21 mouse cellular contexts compared by ENCODE assay signal in the genomic region with DNA sequence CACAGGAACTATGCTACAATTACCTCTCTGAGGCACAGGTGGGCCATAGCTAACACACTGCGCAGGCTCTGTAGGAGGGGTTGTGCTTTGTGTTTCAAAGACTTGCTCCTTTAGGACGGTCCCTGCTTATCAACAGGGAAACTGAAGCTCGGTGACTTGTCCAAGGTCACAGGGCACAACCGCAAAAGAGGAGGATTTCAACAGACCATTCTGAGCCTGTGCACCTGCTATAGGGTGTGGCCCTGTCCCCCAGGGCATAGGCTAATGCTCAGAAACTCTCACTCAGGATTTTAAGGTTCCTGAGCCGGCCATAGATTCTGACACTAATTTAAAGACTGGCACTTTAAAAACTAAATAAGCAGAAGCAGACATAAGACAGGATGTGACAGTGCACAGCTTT. TPM values are rescaled to one million over a fixed set of nuclear protein-coding genes. Genes with fewer than 3 reads are reported as not detected.
A peak's percentile ranks its signal among the peaks of the same experiment; 100 is the strongest.
DNase-seq lines count a peak whose midpoint lies in the region; ATAC-seq and TF ChIP-seq lines count a peak whose summit lies in the region.
"Had no signal": no experiment of that assay in that cellular context is flagged by ENCODE, and none has a peak within 500 bp of the region (broad histone marks: within the 10 kb centered on the region; RNA-seq: fewer than 3 reads in every experiment).

No protein-coding gene starts in this region.

- H3K4me2 ChIP-seq in intestine, embryonic 16.5 days (ENCODE audit: low read depth, low read length) = no peak overlapping the region
- H3K4me2 ChIP-seq in intestine, embryonic 15.5 days (replicated peaks) = no peak overlapping the region
- H3K4me2 ChIP-seq in neural tube, embryonic 11.5 days (ENCODE audit: low read depth) = no peak overlapping the region
- no peak overlapping the region for H3K4me2 ChIP-seq in neural tube, embryonic 15.5 days
- H3K4me2 ChIP-seq: embryonic facial prominence, embryonic 12.5 days; forebrain, embryonic 12.5 days; hindbrain, embryonic 14.5 days had no signal

- 70% methylated on average over 5 of the region's 5 CpGs for WGBS in intestine, embryonic 16.5 days
- 76% methylated on average over 5 of the region's 5 CpGs for WGBS in intestine, embryonic 15.5 days
- WGBS in neural tube, embryonic 11.5 days = 97% methylated on average over 5 of the region's 5 CpGs
- WGBS in neural tube, embryonic 15.5 days = 91% methylated on average over 5 of the region's 5 CpGs

- no peak overlapping the region for H3K27ac ChIP-seq in intestine, embryonic 16.5 days (ENCODE audit: low read length)
- H3K27ac ChIP-seq in intestine, embryonic 15.5 days = no peak overlapping the region
- no peak overlapping the region for H3K27ac ChIP-seq in neural tube, embryonic 11.5 days (ENCODE audit: low read depth, low read length)
- no peak overlapping the region for H3K27ac ChIP-seq in neural tube, embryonic 15.5 days (replicated peaks)
- H3K27ac ChIP-seq: embryonic facial prominence, embryonic 12.5 days; forebrain, embryonic 12.5 days; heart, embryonic 10.5 days; hindbrain, embryonic 14.5 days had no signal

- no peak for TF ChIP-seq CTCF in G1E (IDR thresholded peaks at IDR 0.05; ENCODE audit: low read depth, low read length)

- H3K4me1 ChIP-seq in intestine, embryonic 16.5 days (ENCODE audit: control insufficient read depth, insufficient read depth, low read length) = 0 out of 2 replicates have a peak, but pooled peaks cover 4% of the 10 kb centered on the region
- no peaks in the 10 kb centered on the region for H3K4me1 ChIP-seq in intestine, embryonic 15.5 days (replicated peaks)
- H3K4me1 ChIP-seq in neural tube, embryonic 11.5 days (ENCODE audit: control insufficient read depth, insufficient read depth, low read length) = no peaks in the 10 kb centered on the region
- 0 out of 2 replicates have a peak, but pooled peaks cover under 1% of the 10 kb centered on the region for H3K4me1 ChIP-seq in neural tube, embryonic 15.5 days
- H3K4me1 ChIP-seq in G1E (ENCODE audit: insufficient read depth, low read depth, low read length) = peaks cover 80% of the 10 kb centered on the region
- H3K4me1 ChIP-seq: embryonic facial prominence, embryonic 12.5 days; forebrain, embryonic 12.5 days had no signal

- H3K9me3 ChIP-seq in intestine, embryonic 16.5 days (ENCODE audit: control insufficient read depth, low read length) = no peaks in the 10 kb centered on the region
- H3K9me3 ChIP-seq in intestine, embryonic 15.5 days = no peaks in the 10 kb centered on the region
- no peaks in the 10 kb centered on the region for H3K9me3 ChIP-seq in neural tube, embryonic 11.5 days (ENCODE audit: control insufficient read depth, low read length)
- no peaks in the 10 kb centered on the region for H3K9me3 ChIP-seq in neural tube, embryonic 15.5 days (replicated peaks)
- H3K9me3 ChIP-seq in G1E (replicated peaks) = no peaks in the 10 kb centered on the region
- H3K9me3 ChIP-seq: embryonic facial prominence, embryonic 12.5 days; forebrain, embryonic 12.5 days; heart, embryonic 10.5 days had no signal

- H3K4me3 ChIP-seq in intestine, embryonic 16.5 days (ENCODE audit: low read length) = no peak overlapping the region
- H3K4me3 ChIP-seq in intestine, embryonic 15.5 days (replicated peaks) = no peak overlapping the region
- no peak overlapping the region for H3K4me3 ChIP-seq in neural tube, embryonic 11.5 days (ENCODE audit: low read depth, low read length)
- no peak overlapping the region for H3K4me3 ChIP-seq in neural tube, embryonic 15.5 days (replicated peaks)
- no peak overlapping the region; the same call in 1 of the 2 replicates for H3K4me3 ChIP-seq in G1E (ENCODE audit: low read depth, low read length)
- H3K4me3 ChIP-seq: embryonic facial prominence, embryonic 12.5 days; forebrain, embryonic 12.5 days; heart, embryonic 10.5 days had no signal

- H3K9ac ChIP-seq in intestine, embryonic 16.5 days (ENCODE audit: low read depth, low read length) = no peak overlapping the region
- H3K9ac ChIP-seq in intestine, embryonic 15.5 days = no peak overlapping the region
- no peak overlapping the region for H3K9ac ChIP-seq in neural tube, embryonic 11.5 days (ENCODE audit: low read length)
- H3K9ac ChIP-seq in neural tube, embryonic 15.5 days (replicated peaks) = no peak overlapping the region
- H3K9ac ChIP-seq: embryonic facial prominence, embryonic 12.5 days; forebrain, embryonic 12.5 days; hindbrain, embryonic 14.5 days had no signal

- H3K36me3 ChIP-seq in intestine, embryonic 16.5 days (ENCODE audit: control insufficient read depth, insufficient read depth, low read length) = peaks cover 4% of the 10 kb centered on the region
- H3K36me3 ChIP-seq in intestine, embryonic 15.5 days = no peaks in the 10 kb centered on the region
- H3K36me3 ChIP-seq in neural tube, embryonic 11.5 days (ENCODE audit: control insufficient read depth, insufficient read depth, low read length) = no peaks in the 10 kb centered on the region
- H3K36me3 ChIP-seq in neural tube, embryonic 15.5 days = peaks cover 16% of the 10 kb centered on the region
- peaks cover 96% of the 10 kb centered on the region for H3K36me3 ChIP-seq in G1E (replicated peaks)
- H3K36me3 ChIP-seq: embryonic facial prominence, embryonic 12.5 days had no signal

- ATAC-seq in intestine, embryonic 16.5 days = peak; percentile 31; the same call in 1 of the 2 replicates
- ATAC-seq in intestine, embryonic 15.5 days = no peak
- ATAC-seq in neural tube, embryonic 11.5 days (ENCODE audit: insufficient read depth, low FRiP score, low TSS enrichment) = no peak
- no peak for ATAC-seq in neural tube, embryonic 15.5 days (ENCODE audit: low FRiP score)
- ATAC-seq in G1E (ENCODE audit: extremely low read depth, insufficient number of reproducible peaks, low FRiP score, poor library complexity, severe bottlenecking) = peak; percentile 24
- ATAC-seq: forebrain, embryonic 16.5 days; intestine, postnatal 0 days had no signal

- peak; percentile 8 for DNase-seq in neural tube, embryonic 11.5 days (ENCODE audit: low spot score)
- DNase-seq in G1E (ENCODE audit: low spot score) = peak; percentile 33
- no peak for DNase-seq in frontal cortex, postnatal 25 days (ENCODE audit: low spot score in 2 of 2)
- DNase-seq in gastrocnemius, postnatal 25 days = no peak
- DNase-seq: adrenal gland, postnatal 10 days; cerebellum, adult 11 months; cerebellum, adult 9-10 months; cerebellum, postnatal 25 days; gastrocnemius, postnatal 36 days; heart, adult 18-20 months; heart, postnatal 10 days had no signal

- H3K27me3 ChIP-seq in intestine, embryonic 16.5 days (replicated peaks; ENCODE audit: control insufficient read depth, insufficient read depth, low read length) = no peaks in the 10 kb centered on the region
- no peaks in the 10 kb centered on the region for H3K27me3 ChIP-seq in intestine, embryonic 15.5 days (replicated peaks)
- H3K27me3 ChIP-seq in neural tube, embryonic 11.5 days (ENCODE audit: control insufficient read depth, insufficient read depth, low read length) = no peaks in the 10 kb centered on the region
- H3K27me3 ChIP-seq in neural tube, embryonic 15.5 days (replicated peaks) = no peaks in the 10 kb centered on the region
- H3K27me3 ChIP-seq in G1E (ENCODE audit: insufficient read depth, low read length) = no peaks in the 10 kb centered on the region
- H3K27me3 ChIP-seq: CH12.LX; embryonic facial prominence, embryonic 12.5 days; forebrain, embryonic 12.5 days had no signal

RNA-seq across cellular contexts. Expression of a gene that starts 36.9 kb away (rescaled TPM):
- 36.2 and 47.4 TPM in 2 replicates for polyA plus RNA-seq in intestine, embryonic 16.5 days (2015; fragmentation: Nextera tagmentation; extraction: Ambion mirVana)
- 45.0 and 45.3 TPM in 2 replicates for polyA plus RNA-seq in intestine, embryonic 15.5 days (2015; fragmentation: Nextera tagmentation; extraction: Ambion mirVana)
- 10.8 and 11.0 TPM in 2 replicates for polyA plus RNA-seq in neural tube, embryonic 11.5 days (2014; fragmentation: Nextera tagmentation; extraction: Ambion mirVana)
- 9.2 and 13.1 TPM in 2 replicates for polyA plus RNA-seq in neural tube, embryonic 15.5 days (2015; fragmentation: Nextera tagmentation; extraction: Ambion mirVana)
- total RNA-seq in G1E (2014; fragmentation: Nextera tagmentation) = 45.3 and 59.2 TPM in 2 replicates
- total RNA-seq in G1E (2017) = 42.3 and 46.1 TPM in 2 replicates
- polyA plus RNA-seq in G1E (2012) = 49.7 and 61.2 TPM in 2 replicates
- total RNA-seq in gastrocnemius, postnatal 25 days (2021) = 10 to 100 TPM; 18.5 to 28.4 TPM
- total RNA-seq: CH12.LX had no signal

Comparison
In these comparisons a context has a peak if more than half of its experiments do, and no peak if none do; other contexts are left out.
1. ATAC-seq: peak in intestine, embryonic 16.5 days (single experiment) and G1E (single experiment); none in intestine, embryonic 15.5 days (single experiment), neural tube, embryonic 11.5 days (single experiment) and neural tube, embryonic 15.5 days (single experiment).
2. DNase-seq: peak in neural tube, embryonic 11.5 days (single experiment) and G1E (single experiment); none in frontal cortex, postnatal 25 days (0 of 2) and gastrocnemius, postnatal 25 days (single experiment).